Mouse (Mus musculus) small intestine, adult 2 months (tissue): ENCODE results near the gene Fut9. TPM values are rescaled to one million over a fixed set of nuclear protein-coding genes. Genes with fewer than 3 reads are reported as not detected.

Source experiments
- H3K27ac ChIP-seq: fragments of 200-500 bp; 2 replicates; pipeline ENCODE4 v1.5.1; 2012; ENCODE audit warnings: low read depth, low read length, control low read depth, inconsistent platforms; ENCODE audit not compliant: insufficient read depth
- H3K27me3 ChIP-seq: fragments of 200-500 bp; 2 replicates; pipeline ENCODE4 v1.6.1; 2012; ENCODE audit warnings: mild to moderate bottlenecking, moderate library complexity, low read length, inconsistent platforms; ENCODE audit not compliant: control insufficient read depth, insufficient read depth
- H3K36me3 ChIP-seq: fragments of 200-500 bp; 2 replicates; pipeline ENCODE4 v1.6.1; 2012; ENCODE audit warnings: mild to moderate bottlenecking, low read length, control low read depth, inconsistent platforms; ENCODE audit not compliant: control insufficient read depth, insufficient read depth
- H3K4me1 ChIP-seq: fragments of 200-500 bp; 2 replicates; pipeline ENCODE4 v1.6.1; 2012; ENCODE audit warnings: low read length, inconsistent platforms, mixed read lengths; ENCODE audit not compliant: control insufficient read depth, insufficient read depth, insufficient read length
- H3K4me3 ChIP-seq: fragments of 200-500 bp; 2 replicates; pipeline ENCODE4 v1.5.1; 2012; ENCODE audit warnings: low read depth, mild to moderate bottlenecking, control low read depth, inconsistent platforms, low read length, moderate library complexity
- CTCF ChIP-seq: fragments of 200-500 bp; IDR thresholded peaks from 2 replicates; pipeline ENCODE4 v1.5.1; 2012; ENCODE audit warnings: low read depth, mild to moderate bottlenecking, control low read depth, inconsistent platforms, low read length, moderate library complexity, mixed read lengths; ENCODE audit not compliant: insufficient replicate concordance, insufficient read length; ENCODE audit errors: extremely low read depth
- POLR2A ChIP-seq: fragments of 200-500 bp; IDR thresholded peaks from 2 replicates; pipeline ENCODE4 v1.6.1; 2012; ENCODE audit warnings: low read depth, mild to moderate bottlenecking, control low read depth, inconsistent platforms, low read length, moderate library complexity
- WGBS: fragments of 180-500 bp; shearing (Covaris S2); methylation state at CpG from one replicate; pipeline ENCODE4 v1.1.7; 2018; 5-methylcytosine and 5-hydroxymethylcytosine counted together
- polyA plus RNA-seq: library from polyadenylated mRNA; depleted of rRNA; stranded (reverse); fragments of >200 nt; gene quantifications from 2 replicates; pipeline ENCODE4 v1.2.3, GENCODE M21; 2012

Gene Fut9
- polyA plus RNA-seq, 1 experiment: not detected

DNA sequence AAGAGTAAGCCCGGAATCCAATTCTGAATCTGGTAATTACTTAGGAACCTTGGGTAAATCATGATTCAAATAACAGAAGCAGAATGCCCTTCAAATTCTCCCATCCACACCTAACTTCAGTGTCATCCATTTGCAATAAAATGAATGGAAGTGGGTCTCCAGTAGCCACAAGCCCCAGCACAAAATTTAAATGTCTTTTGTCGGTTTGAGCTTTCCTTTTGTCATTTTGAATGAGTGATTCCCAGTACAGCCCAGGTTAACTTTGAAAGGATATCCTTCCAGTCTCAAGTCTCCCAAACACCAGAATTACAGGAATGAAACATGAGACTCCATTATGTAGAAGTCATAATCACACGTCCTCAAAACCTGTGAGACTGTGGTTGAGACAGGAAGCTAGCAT, 3.9 kb downstream of the Fut9 start:
- Histone ChIP-seq H3K27ac (no peak overlapping the region), H3K4me1 (no peaks in the 10 kb centered on the region), H3K27me3 (no peaks in the 10 kb centered on the region), H3K36me3 (no peaks in the 10 kb centered on the region), H3K4me3 (no peak overlapping the region)
- 48% methylated on average over 3 of the region's 3 CpGs for WGBS
- TF ChIP-seq CTCF: no peak
- TF ChIP-seq POLR2A: no peak

DNA sequence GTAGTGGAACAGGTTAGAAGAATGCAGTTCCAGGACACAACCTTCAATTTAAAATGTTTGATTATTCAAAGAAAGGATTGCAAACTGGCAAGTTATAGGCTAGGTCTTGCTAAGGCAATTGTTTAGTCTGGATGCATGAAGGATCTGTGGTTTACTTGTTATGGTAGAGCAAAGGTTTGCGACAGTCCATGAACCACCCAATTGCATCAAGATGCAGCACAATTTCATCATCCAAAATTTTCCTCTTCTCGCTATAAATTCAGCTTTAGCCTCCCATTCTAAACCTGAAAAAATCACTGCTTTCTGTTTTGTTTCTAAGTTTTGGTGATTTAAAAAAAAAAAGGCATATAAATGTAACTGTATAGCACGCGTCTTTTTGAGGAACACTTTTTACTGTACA, 14.8 kb downstream of the Fut9 start:
- TF ChIP-seq CTCF (no peak), POLR2A (no peak)
- no peaks in the 10 kb centered on the region for H3K4me1 ChIP-seq
- H3K36me3 ChIP-seq: no peaks in the 10 kb centered on the region
- 93% methylated on average over 4 of the region's 4 CpGs for WGBS
- H3K27me3 ChIP-seq: no peaks in the 10 kb centered on the region
- no peak overlapping the region for H3K27ac ChIP-seq
- no peak overlapping the region for H3K4me3 ChIP-seq

- TF ChIP-seq POLR2A (no peak), CTCF (no peak)
- 72% methylated on average over 3 of the region's 3 CpGs for WGBS
- Histone ChIP-seq H3K27me3 (no peaks in the 10 kb centered on the region), H3K36me3 (no peaks in the 10 kb centered on the region), H3K4me1 (no peaks in the 10 kb centered on the region), H3K4me3 (no peak overlapping the region), H3K27ac (no peak overlapping the region)
Observed at GRCm38 (mm10) chr4:25768657-25769056, 31.4 kb downstream of the Fut9 start.

- TF ChIP-seq CTCF (no peak), POLR2A (no peak)
- Histone ChIP-seq H3K27ac (no peak overlapping the region), H3K4me1 (no peaks in the 10 kb centered on the region)
Observed at GRCm38 (mm10) chr4:25763091-25763490, 37.0 kb downstream of the Fut9 start.

DNA sequence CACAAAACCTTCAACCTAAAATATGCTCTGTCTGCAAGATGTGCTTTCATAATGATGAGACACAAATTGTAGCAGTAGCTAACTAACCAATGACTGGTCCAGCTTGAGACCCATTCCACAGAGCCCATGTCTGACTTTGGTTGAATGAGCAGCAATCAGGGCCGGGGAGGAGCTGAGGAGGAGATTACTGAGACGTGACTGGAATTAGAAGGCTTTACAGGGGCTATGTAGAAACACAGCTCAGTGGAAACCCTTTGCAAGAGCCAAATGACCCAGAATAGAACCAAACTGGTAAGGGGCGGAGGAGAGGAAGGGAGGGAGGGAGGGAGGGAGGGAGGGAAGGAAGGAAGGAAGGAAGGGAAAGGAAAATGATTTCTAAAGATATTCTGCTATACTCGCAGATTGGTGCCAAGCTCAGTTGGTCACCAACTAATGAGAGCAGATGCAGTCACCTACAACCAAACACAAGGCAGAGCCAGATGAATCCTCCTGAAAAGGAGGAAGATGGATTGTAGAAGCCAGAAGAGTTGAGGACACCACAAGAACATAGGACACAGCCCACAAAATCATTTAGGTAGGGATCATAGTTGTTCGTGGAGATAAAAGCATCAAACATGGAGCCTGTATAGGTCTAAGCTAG, 42.0 kb downstream of the Fut9 start:
- WGBS: 84% methylated on average over 4 of the region's 5 CpGs

More at GRCm38 (mm10) chr4:25763091-25763490, 37.0 kb downstream of the Fut9 start:
- H3K4me3 ChIP-seq: no peak overlapping the region
- H3K36me3 ChIP-seq: no peaks in the 10 kb centered on the region
- no peaks in the 10 kb centered on the region for H3K27me3 ChIP-seq

GRCm38 (mm10) chr4:25741553-25741952, 58.5 kb downstream of the Fut9 start:
- 68% methylated on average over 5 of the region's 5 CpGs for WGBS
- no peaks in the 10 kb centered on the region for H3K27me3 ChIP-seq
- no peak overlapping the region for H3K4me3 ChIP-seq
- no peak overlapping the region for H3K27ac ChIP-seq
- no peak for TF ChIP-seq CTCF
- TF ChIP-seq POLR2A: no peak
- no peaks in the 10 kb centered on the region for H3K36me3 ChIP-seq
- H3K4me1 ChIP-seq: no peaks in the 10 kb centered on the region

More for the DNA sequence above, 42.0 kb downstream of the Fut9 start:
- Histone ChIP-seq H3K36me3 (no peaks in the 10 kb centered on the region), H3K4me3 (no peak overlapping the region), H3K27ac (no peak overlapping the region), H3K27me3 (no peaks in the 10 kb centered on the region), H3K4me1 (no peaks in the 10 kb centered on the region)
- no peak for TF ChIP-seq POLR2A
- TF ChIP-seq CTCF: no peak

DNA sequence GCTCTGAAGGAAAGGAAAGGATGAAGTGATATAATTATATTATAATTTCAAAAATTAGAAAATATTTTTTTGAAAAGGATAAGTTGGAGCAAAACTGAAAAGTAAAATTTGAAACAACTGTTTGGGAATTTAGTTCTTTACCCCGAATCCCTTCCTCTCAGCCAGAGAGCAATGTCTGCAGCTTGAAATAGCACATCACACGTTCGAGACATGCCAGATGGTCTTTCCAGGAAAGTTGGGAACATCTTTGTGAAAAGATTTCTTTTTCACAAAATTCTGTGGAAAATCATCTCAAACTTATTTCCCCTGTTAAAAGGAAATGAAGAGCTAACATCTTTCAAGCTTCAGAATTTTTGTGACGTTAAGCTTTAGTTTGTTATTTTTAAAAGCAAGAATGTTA, 61.3 kb downstream of the Fut9 start:
- Histone ChIP-seq H3K27ac (no peak overlapping the region), H3K36me3 (no peaks in the 10 kb centered on the region), H3K27me3 (no peaks in the 10 kb centered on the region), H3K4me1 (no peaks in the 10 kb centered on the region), H3K4me3 (no peak overlapping the region)
- 75% methylated on average over 4 of the region's 4 CpGs for WGBS
- TF ChIP-seq CTCF (no peak), POLR2A (no peak)
